Mouse (Mus musculus): Measurements from ENCODE around the gene Ndufs1. TPM values are rescaled to one million over a fixed set of nuclear protein-coding genes. Genes with fewer than 3 reads are reported as not detected.
"Not testable (repeated sequence)": the region's sequence is repeated elsewhere in the genome, so short reads cannot be mapped to it uniquely, and the experiment has no call there.

Gene Ndufs1
- polyA plus RNA-seq, 1 experiment = 51.5 TPM

DNA sequence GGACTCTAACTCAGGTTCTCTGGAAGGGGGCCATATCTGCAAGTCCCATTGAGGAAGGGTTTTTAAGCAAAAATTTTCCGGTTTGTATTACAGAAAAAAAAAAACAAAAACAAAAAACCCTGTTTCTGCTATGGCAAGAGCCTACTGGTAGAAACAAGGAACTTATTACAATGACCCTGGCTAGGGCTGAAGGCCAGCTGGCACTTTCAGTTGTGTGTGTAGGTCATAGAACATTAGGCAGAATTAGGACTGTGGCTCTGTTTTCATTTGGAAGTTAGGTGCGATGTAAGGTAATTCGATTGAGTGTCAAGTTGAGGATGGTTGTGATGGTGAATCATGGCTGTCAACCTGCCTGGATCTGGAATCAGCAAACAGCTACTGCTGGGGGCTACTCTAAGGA is 11.9 kb upstream of the Ndufs1 start:
- WGBS = 89% methylated on average over 3 of the region's 3 CpGs

GRCm38 (mm10) chr1:63185430-63185829 is 8.8 kb upstream of the Ndufs1 start:
- H3K36me3 ChIP-seq (ENCODE audit: control insufficient read depth, insufficient read depth, low read length); H3K27ac ChIP-seq (ENCODE audit: control insufficient read depth, insufficient read depth, low read length); H3K4me1 ChIP-seq (replicated peaks; ENCODE audit: control insufficient read depth, insufficient read depth, low read length): not testable (repeated sequence)

More for the DNA sequence above, 11.9 kb upstream of the Ndufs1 start:
- no peaks in the 10 kb centered on the region for H3K36me3 ChIP-seq (ENCODE audit: control insufficient read depth, insufficient read depth, low read length)
- no peaks in the 10 kb centered on the region for H3K27me3 ChIP-seq (ENCODE audit: control insufficient read depth, insufficient read depth, low read length)
- H3K4me1 ChIP-seq (replicated peaks; ENCODE audit: control insufficient read depth, insufficient read depth, low read length) = no peaks in the 10 kb centered on the region
- no peak for TF ChIP-seq CTCF (IDR thresholded peaks at IDR 0.05; ENCODE audit: borderline replicate concordance, control insufficient read depth, extremely low read depth, insufficient read depth, low read length, poor library complexity)
- no peak for TF ChIP-seq POLR2A (IDR thresholded peaks at IDR 0.05; ENCODE audit: control insufficient read depth, extremely low read depth, insufficient read depth, low read length, poor library complexity)
- no peak for DNase-seq
- H3K27ac ChIP-seq (ENCODE audit: control insufficient read depth, insufficient read depth, low read length) = no peak overlapping the region
- no peak overlapping the region for H3K4me3 ChIP-seq (ENCODE audit: control insufficient read depth, insufficient read depth, low read length)

DNA sequence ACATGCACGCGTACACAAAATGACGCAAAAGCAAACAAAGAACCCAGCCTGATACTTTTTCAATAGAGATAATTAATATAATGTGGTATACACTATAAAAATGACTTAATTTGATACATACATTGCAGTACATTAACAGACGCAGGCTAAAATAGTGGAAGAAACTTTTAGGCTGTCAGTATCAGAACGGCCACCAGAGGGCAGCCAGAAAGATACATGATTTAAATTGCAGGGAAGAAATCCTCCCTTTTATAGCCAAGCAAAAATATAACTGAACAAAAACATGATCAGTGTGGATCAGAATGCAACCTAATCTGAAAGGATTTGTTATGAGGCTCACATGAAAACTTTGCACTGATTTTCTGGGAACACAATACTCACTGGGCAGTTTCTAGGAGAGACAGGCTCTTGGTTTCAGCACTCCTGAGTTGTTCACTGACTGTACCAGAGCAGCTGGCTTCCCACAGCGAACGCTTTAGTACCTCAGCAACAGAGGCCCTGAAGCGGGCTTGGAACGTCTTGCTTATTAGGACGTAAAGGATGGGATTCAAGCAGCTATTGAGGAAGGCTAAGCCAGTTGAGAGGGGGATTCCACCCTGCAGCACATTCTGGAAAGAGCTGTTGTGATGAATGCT is 6.1 kb upstream of the Ndufs1 start:
- Histone ChIP-seq H3K4me3 (ENCODE audit: control insufficient read depth, insufficient read depth, low read length) (no peak overlapping the region), H3K27ac (ENCODE audit: control insufficient read depth, insufficient read depth, low read length) (no peak overlapping the region), H3K36me3 (ENCODE audit: control insufficient read depth, insufficient read depth, low read length) (peaks cover 14% of the 10 kb centered on the region), H3K4me1 (replicated peaks; ENCODE audit: control insufficient read depth, insufficient read depth, low read length) (peaks cover 3% of the 10 kb centered on the region), H3K27me3 (ENCODE audit: control insufficient read depth, insufficient read depth, low read length) (no peaks in the 10 kb centered on the region)
- peak; percentile 56 for DNase-seq
- 79% methylated on average over 10 of the region's 10 CpGs for WGBS
- no peak for TF ChIP-seq POLR2A (IDR thresholded peaks at IDR 0.05; ENCODE audit: control insufficient read depth, extremely low read depth, insufficient read depth, low read length, poor library complexity)
- no peak for TF ChIP-seq CTCF (IDR thresholded peaks at IDR 0.05; ENCODE audit: borderline replicate concordance, control insufficient read depth, extremely low read depth, insufficient read depth, low read length, poor library complexity)

More at GRCm38 (mm10) chr1:63185430-63185829, 8.8 kb upstream of the Ndufs1 start:
- WGBS = 97% methylated on average over 6 of the region's 6 CpGs
- H3K27me3 ChIP-seq (ENCODE audit: control insufficient read depth, insufficient read depth, low read length); H3K4me3 ChIP-seq (ENCODE audit: control insufficient read depth, insufficient read depth, low read length); DNase-seq: not testable (repeated sequence)

DNA sequence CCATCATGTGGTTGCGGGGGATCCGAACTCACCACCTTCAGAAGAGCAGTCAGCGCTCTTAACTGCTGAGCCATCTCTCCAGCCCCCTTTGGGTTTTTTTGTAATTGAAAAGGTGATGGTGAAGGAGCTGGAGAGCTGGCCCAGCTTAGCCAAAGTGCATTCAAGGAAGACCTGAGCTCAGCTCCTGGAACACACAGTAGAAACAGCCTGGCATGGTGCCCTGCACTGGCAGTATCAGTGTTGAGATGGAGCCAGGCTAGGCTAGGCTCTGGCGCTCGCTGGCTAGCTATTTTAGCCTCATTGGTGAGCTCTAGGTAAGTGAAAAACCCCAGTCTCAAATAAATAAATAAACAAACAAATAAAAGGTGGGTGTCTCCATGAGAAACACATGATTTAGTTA is 5.6 kb upstream of the Ndufs1 start:
- Histone ChIP-seq H3K27ac (ENCODE audit: control insufficient read depth, insufficient read depth, low read length) (no peak overlapping the region), H3K36me3 (ENCODE audit: control insufficient read depth, insufficient read depth, low read length) (peaks cover 14% of the 10 kb centered on the region), H3K4me1 (replicated peaks; ENCODE audit: control insufficient read depth, insufficient read depth, low read length) (peaks cover 5% of the 10 kb centered on the region), H3K4me3 (ENCODE audit: control insufficient read depth, insufficient read depth, low read length) (no peak overlapping the region), H3K27me3 (ENCODE audit: control insufficient read depth, insufficient read depth, low read length) (no peaks in the 10 kb centered on the region)
- TF ChIP-seq POLR2A (IDR thresholded peaks at IDR 0.05; ENCODE audit: control insufficient read depth, extremely low read depth, insufficient read depth, low read length, poor library complexity) (no peak), CTCF (IDR thresholded peaks at IDR 0.05; ENCODE audit: borderline replicate concordance, control insufficient read depth, extremely low read depth, insufficient read depth, low read length, poor library complexity) (no peak)
- WGBS = 96% methylated on average over 5 of the region's 5 CpGs
- no peak for DNase-seq

DNA sequence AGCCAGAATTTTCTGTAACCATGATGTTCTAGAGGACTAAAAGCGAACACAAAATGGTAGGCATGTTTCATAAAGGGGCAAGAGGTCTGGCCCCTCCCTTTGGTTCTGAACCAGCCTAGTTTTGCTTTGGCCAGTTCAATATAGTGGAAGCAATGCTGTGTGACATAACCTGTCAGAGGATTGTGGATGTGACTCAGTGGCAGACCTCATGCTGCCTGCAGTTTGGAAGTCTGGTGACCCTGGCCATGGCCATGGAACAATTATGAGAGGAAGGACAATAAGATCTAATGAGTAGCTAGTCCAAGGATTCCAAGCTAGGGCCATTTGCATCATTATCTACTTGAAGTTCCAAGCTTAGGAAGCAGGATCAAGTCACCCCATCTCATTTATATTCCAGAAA is 4.8 kb upstream of the Ndufs1 start:
- Histone ChIP-seq H3K27me3 (ENCODE audit: control insufficient read depth, insufficient read depth, low read length) (no peaks in the 10 kb centered on the region), H3K4me1 (replicated peaks; ENCODE audit: control insufficient read depth, insufficient read depth, low read length) (peaks cover 5% of the 10 kb centered on the region), H3K27ac (ENCODE audit: control insufficient read depth, insufficient read depth, low read length) (no peak overlapping the region), H3K4me3 (ENCODE audit: control insufficient read depth, insufficient read depth, low read length) (no peak overlapping the region), H3K36me3 (ENCODE audit: control insufficient read depth, insufficient read depth, low read length) (peaks cover 14% of the 10 kb centered on the region)
- no peak for TF ChIP-seq CTCF (IDR thresholded peaks at IDR 0.05; ENCODE audit: borderline replicate concordance, control insufficient read depth, extremely low read depth, insufficient read depth, low read length, poor library complexity)
- TF ChIP-seq POLR2A (IDR thresholded peaks at IDR 0.05; ENCODE audit: control insufficient read depth, extremely low read depth, insufficient read depth, low read length, poor library complexity) = no peak
- 97% methylated on average over 1 of the region's 1 CpGs for WGBS
- no peak for DNase-seq

- Histone ChIP-seq H3K4me1 (replicated peaks; ENCODE audit: control insufficient read depth, insufficient read depth, low read length) (peaks cover 5% of the 10 kb centered on the region), H3K36me3 (ENCODE audit: control insufficient read depth, insufficient read depth, low read length) (peaks cover 14% of the 10 kb centered on the region), H3K4me3 (ENCODE audit: control insufficient read depth, insufficient read depth, low read length) (no peak overlapping the region), H3K27me3 (ENCODE audit: control insufficient read depth, insufficient read depth, low read length) (no peaks in the 10 kb centered on the region), H3K27ac (ENCODE audit: control insufficient read depth, insufficient read depth, low read length) (no peak overlapping the region)
- DNase-seq = peak; percentile 92
- TF ChIP-seq CTCF (IDR thresholded peaks at IDR 0.05; ENCODE audit: borderline replicate concordance, control insufficient read depth, extremely low read depth, insufficient read depth, low read length, poor library complexity) = peak; percentile 86; the same call in 1 of the 2 replicates
- TF ChIP-seq POLR2A (IDR thresholded peaks at IDR 0.05; ENCODE audit: control insufficient read depth, extremely low read depth, insufficient read depth, low read length, poor library complexity) = no peak
- WGBS = 8% methylated on average over 3 of the region's 3 CpGs
These were observed 4.4 kb upstream of the Ndufs1 start for GRCm38 (mm10) chr1:63181019-63181418.

DNA sequence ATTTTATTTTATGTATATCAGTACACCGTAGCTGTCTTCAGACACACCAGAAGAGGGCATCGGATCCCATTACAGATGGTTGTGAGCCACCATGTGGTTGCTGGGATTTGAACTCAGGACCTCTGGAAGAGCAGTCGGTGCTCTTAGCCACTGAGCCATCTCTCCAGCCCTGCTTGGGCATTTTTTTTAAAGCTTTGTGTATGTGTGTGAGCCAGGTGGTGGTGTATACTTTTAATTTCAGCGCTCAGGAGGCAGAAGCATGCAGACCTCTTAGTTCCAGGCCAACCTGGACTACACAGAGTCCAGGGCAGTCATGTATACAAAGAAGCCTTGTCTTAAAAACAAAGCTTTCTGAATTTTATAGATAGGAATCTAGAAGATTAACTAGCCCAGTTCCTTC is 3.9 kb upstream of the Ndufs1 start:
- not testable (repeated sequence) for H3K27ac ChIP-seq (ENCODE audit: control insufficient read depth, insufficient read depth, low read length); H3K27me3 ChIP-seq (ENCODE audit: control insufficient read depth, insufficient read depth, low read length); DNase-seq; H3K4me3 ChIP-seq (ENCODE audit: control insufficient read depth, insufficient read depth, low read length); H3K4me1 ChIP-seq (replicated peaks; ENCODE audit: control insufficient read depth, insufficient read depth, low read length)
- 90% methylated on average over 4 of the region's 4 CpGs for WGBS
- peaks cover 14% of the 10 kb centered on the region for H3K36me3 ChIP-seq (ENCODE audit: control insufficient read depth, insufficient read depth, low read length)

Measured in thymus, adult 2 months (tissue).